Mouse (Mus musculus): ENCODE results near the gene Musk. TPM values are rescaled to one million over a fixed set of nuclear protein-coding genes. Genes with fewer than 3 reads are reported as not detected.

Musk gene
- 0.09 and 0.26 TPM in 2 replicates for polyA plus RNA-seq (2012; rRNA removed; ENCODE audit: low replicate concordance)

GRCm38 (mm10) chr4:58285687-58286086, at the start of gene Musk:
TSS of gene Musk (plus strand) at chr4:58285960.

Other genes starting within 250 kb of the Musk start
- gene Svep1, start 79.1 kb upstream of the Musk start, polyA plus RNA-seq (2012; rRNA removed; ENCODE audit: low replicate concordance), result 1.1 and 2.4 TPM in 2 replicates

Data from duodenum, adult 2 months (tissue).